Mouse (Mus musculus): ENCODE measurements around the gene Ern2.

GRCm38 (mm10) chr7:122189484-122189883 lies 3.5 kb upstream of the Ern2 start:
- TF ChIP-seq GATA1 (IDR thresholded peaks at IDR 0.05; ENCODE audit: low read length) (no peak), TAL1 (IDR thresholded peaks at IDR 0.05; ENCODE audit: low read length) (no peak)
